Mouse (Mus musculus) limb, embryonic 12.5 days (tissue): Measurements from ENCODE around the gene Rabgap1l. TPM values are rescaled to one million over a fixed set of nuclear protein-coding genes. Genes with fewer than 3 reads are reported as not detected.
"Not testable (repeated sequence)": the region's sequence is repeated elsewhere in the genome, so short reads cannot be mapped to it uniquely, and the experiment has no call there.

ENCODE experiments used
- ATAC-seq: fragments of 200-750 bp; cut with Nextera tagmentation; 2 replicates; pipeline ENCODE4 v1.8.0; 2017; ENCODE audit warnings: low read depth, moderate TSS enrichment; ENCODE audit not compliant: insufficient number of reproducible peaks, insufficient read depth, low FRiP score, low TSS enrichment
- H3K27ac ChIP-seq: fragments of 300-500 bp; sonication (generic); 2 replicates; pipeline ENCODE4 v1.5.1; 2016; ENCODE audit warnings: mild to moderate bottlenecking, moderate library complexity
- H3K27me3 ChIP-seq: fragments of 300-500 bp; sonication (generic); 2 replicates; pipeline ENCODE4 v1.6.1; 2016; ENCODE audit warnings: mild to moderate bottlenecking, moderate library complexity
- H3K36me3 ChIP-seq: fragments of 300-500 bp; sonication (generic); 2 replicates; pipeline ENCODE4 v1.6.1; 2016; ENCODE audit warnings: mild to moderate bottlenecking, moderate library complexity
- H3K4me1 ChIP-seq: fragments of 300-500 bp; sonication (generic); replicated peaks from 2 replicates; pipeline ENCODE4 v1.6.1; 2016
- H3K4me2 ChIP-seq: fragments of 300-500 bp; sonication (generic); 2 replicates; pipeline ENCODE4 v1.6.1; 2016; ENCODE audit warnings: mild to moderate bottlenecking, moderate library complexity
- H3K4me3 ChIP-seq: fragments of 300-500 bp; sonication (generic); replicated peaks from 2 replicates; pipeline ENCODE4 v1.5.1; 2016; ENCODE audit warnings: mild to moderate bottlenecking
- H3K9ac ChIP-seq: fragments of 300-500 bp; sonication (generic); replicated peaks from 2 replicates; pipeline ENCODE4 v1.6.1; 2016; ENCODE audit warnings: mild to moderate bottlenecking, moderate library complexity
- H3K9me3 ChIP-seq: fragments of 300-500 bp; sonication (generic); 2 replicates; pipeline ENCODE4 v1.6.1; 2016; ENCODE audit warnings: mild to moderate bottlenecking, moderate library complexity
- WGBS: fragments of 180-500 bp; shearing (Covaris S2); methylation state at CpG from one replicate; pipeline ENCODE4 v1.1.7; 2016; 5-methylcytosine and 5-hydroxymethylcytosine counted together
- polyA plus RNA-seq: library from polyadenylated mRNA; unstranded; fragments of >200 nt; fragmentation: Nextera tagmentation; extraction: Ambion mirVana; gene quantifications from 2 replicates; pipeline ENCODE4 v1.2.1, GENCODE M21; 2016

Rabgap1l gene
- polyA plus RNA-seq, 1 experiment from 2014 or later = 17.3 TPM

DNA sequence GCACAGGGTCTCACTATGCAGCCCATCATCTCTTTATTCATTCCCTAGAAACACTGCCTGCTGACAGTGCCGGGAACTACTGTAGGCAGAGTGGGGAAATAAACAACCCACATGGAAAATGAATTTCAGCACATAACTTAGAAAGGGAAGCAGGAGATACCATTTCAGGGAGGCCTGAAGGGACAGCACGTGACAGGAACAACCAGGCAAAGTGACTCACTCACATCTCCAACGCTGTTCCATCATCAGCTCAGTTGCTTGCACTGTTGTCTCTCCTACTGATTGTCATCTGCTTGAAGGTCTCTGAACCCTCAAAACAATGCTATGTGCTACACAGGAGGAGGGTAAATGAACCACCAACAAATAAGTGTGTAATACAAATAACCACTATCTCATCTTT lies 499.5 kb downstream of the Rabgap1l start:
- Histone ChIP-seq H3K27ac (no peak overlapping the region), H3K4me1 (no peaks in the 10 kb centered on the region; the same call in 1 of the 2 replicates), H3K4me2 (no peak overlapping the region), H3K4me3 (no peak overlapping the region), H3K27me3 (no peaks in the 10 kb centered on the region), H3K36me3 (no peaks in the 10 kb centered on the region), H3K9me3 (no peaks in the 10 kb centered on the region), H3K9ac (no peak overlapping the region)
- ATAC-seq = no peak
- 86% methylated on average over 3 of the region's 3 CpGs for WGBS

DNA sequence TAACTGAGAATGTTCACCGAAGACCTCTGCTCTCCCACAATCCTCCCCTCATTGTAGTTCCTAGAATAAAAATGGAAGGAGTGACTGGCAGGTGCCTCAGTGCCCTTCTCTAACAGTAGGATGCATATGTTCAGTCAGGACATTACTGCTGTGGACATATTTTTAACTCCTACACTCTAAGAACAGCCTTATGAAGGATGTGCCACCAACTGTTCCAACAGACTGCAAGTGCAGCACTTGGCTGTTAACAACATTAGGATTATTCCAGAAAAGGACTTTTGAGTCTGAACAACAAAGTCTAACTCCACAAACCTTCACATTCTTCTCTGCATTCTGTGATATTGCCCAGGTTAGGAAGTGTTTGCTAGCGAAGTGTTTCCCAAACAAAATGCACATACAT lies 501.0 kb downstream of the Rabgap1l start:
- Histone ChIP-seq H3K9ac (no peak overlapping the region), H3K4me1 (no peaks in the 10 kb centered on the region; the same call in 1 of the 2 replicates), H3K9me3 (no peaks in the 10 kb centered on the region), H3K27ac (no peak overlapping the region), H3K4me2 (no peak overlapping the region), H3K36me3 (no peaks in the 10 kb centered on the region), H3K27me3 (no peaks in the 10 kb centered on the region), H3K4me3 (no peak overlapping the region)
- 86% methylated on average over 2 of the region's 2 CpGs for WGBS
- ATAC-seq = no peak

DNA sequence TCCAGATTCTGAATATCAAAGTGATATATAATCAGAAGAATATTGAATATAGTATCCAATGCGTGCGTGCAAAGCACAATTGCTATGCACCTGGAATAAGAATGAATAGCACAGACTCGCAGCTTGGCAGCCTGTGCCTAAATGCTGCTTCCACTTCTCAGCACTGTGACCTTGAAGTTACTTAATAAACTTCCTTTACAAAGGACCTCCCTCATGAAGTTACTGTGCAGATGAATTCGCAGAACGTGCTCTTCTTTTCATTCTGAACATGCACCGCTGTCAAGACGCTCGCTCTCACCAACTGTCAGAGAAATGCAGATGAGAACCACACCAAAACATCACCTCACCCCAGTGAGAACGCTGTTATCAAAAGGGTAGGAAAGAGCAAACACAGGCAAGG lies 502.8 kb downstream of the Rabgap1l start:
- H3K9me3 ChIP-seq = no peaks in the 10 kb centered on the region
- H3K4me3 ChIP-seq = no peak overlapping the region
- 81% methylated on average over 9 of the region's 9 CpGs for WGBS
- no peak overlapping the region for H3K9ac ChIP-seq
- H3K27ac ChIP-seq = peak overlapping the region; percentile 71
- H3K27me3 ChIP-seq = no peaks in the 10 kb centered on the region
- no peaks in the 10 kb centered on the region for H3K36me3 ChIP-seq
- no peak overlapping the region for H3K4me2 ChIP-seq
- no peak for ATAC-seq
- H3K4me1 ChIP-seq = no peaks in the 10 kb centered on the region; the same call in 1 of the 2 replicates

DNA sequence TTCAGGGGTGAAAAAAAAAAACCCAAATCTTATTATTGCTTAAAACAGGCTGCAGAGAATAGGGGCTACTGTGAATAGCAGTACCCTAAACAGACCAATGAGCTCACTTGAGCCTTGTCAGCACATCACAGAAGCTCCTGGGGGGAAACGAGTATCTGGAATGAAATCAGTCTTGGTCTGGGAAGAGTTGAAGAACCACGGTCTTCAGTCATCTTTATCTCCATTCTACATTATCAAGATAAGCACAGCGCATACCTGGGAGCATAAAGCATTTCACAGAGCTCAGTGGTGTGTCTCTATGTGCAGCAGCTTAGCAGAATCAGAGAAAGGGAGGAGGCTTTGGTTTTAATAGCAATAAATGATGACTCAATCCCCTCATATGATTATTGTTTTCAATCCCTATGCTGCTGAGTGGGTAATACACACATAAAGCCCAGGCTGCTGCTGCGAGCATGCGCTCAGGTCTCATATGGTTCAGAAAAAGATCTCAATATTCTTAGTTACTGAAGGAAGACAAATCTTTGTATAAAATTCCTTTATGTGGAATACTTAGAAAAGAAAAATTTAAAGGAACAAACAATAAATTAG lies 505.9 kb downstream of the Rabgap1l start:
- Histone ChIP-seq H3K27me3 (no peaks in the 10 kb centered on the region), H3K9me3 (no peaks in the 10 kb centered on the region), H3K4me2 (no peak overlapping the region), H3K9ac (no peak overlapping the region), H3K4me1 (no peaks in the 10 kb centered on the region; the same call in 1 of the 2 replicates), H3K36me3 (no peaks in the 10 kb centered on the region), H3K4me3 (no peak overlapping the region), H3K27ac (no peak overlapping the region)
- WGBS = 73% methylated on average over 5 of the region's 5 CpGs
- ATAC-seq = no peak

DNA sequence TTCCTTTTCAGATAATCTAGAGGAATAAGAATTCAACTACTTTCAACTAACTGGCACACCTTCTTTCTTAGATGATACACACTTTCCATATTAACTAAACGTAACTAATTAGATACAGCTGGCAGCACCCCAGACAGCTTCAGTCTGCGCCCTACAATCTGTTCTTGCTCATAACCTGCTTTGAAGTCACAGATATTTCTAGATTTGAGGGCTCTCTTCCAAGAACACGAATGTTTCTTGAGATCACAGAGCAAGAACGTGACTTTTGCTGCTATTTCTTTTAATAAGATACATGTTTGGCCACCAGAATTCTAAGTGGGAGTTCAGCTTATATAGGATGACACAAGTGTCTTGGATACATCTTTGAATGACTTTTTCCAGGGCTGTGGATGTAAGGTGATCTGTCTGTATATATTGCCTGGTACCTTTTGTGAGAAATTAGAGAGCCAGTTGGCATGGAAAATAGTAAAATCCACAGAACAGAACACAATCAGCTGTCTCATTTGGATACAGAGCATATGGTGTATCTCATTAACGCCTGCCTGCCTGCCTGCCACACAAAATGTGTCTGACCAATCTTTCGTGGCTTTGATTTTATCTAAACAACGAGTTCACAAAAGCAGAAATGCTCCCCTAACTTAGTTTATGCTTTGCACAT lies 506.5 kb downstream of the Rabgap1l start:
- Histone ChIP-seq H3K27ac (no peak overlapping the region), H3K27me3 (no peaks in the 10 kb centered on the region)
- WGBS = 57% methylated on average over 7 of the region's 7 CpGs

DNA sequence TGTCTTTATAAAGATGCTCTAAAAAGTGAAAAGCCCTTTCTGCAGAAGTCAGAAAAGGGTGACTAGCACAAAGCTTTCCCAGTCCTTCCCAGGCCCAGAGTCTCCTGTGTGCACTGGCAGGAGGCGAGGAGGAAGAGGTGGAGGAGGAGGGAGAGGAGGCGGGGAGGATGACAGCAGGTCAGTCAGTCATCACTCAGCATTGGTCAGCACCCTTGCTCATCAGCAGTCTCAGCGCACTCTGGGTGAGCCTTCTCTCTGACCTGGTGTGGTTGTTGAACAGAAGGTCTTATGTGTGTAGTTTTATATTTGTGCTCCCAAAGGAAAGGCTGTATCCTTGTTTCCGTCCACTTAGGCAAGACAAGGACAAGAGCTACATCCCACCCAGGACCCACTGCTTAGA lies 508.8 kb downstream of the Rabgap1l start:
- ATAC-seq = no peak

More for the DNA sequence above, 506.5 kb downstream of the Rabgap1l start:
- Histone ChIP-seq H3K4me1 (no peaks in the 10 kb centered on the region; the same call in 1 of the 2 replicates), H3K4me3 (no peak overlapping the region), H3K9ac (no peak overlapping the region), H3K9me3 (no peaks in the 10 kb centered on the region), H3K36me3 (no peaks in the 10 kb centered on the region), H3K4me2 (no peak overlapping the region)
- ATAC-seq = no peak

DNA sequence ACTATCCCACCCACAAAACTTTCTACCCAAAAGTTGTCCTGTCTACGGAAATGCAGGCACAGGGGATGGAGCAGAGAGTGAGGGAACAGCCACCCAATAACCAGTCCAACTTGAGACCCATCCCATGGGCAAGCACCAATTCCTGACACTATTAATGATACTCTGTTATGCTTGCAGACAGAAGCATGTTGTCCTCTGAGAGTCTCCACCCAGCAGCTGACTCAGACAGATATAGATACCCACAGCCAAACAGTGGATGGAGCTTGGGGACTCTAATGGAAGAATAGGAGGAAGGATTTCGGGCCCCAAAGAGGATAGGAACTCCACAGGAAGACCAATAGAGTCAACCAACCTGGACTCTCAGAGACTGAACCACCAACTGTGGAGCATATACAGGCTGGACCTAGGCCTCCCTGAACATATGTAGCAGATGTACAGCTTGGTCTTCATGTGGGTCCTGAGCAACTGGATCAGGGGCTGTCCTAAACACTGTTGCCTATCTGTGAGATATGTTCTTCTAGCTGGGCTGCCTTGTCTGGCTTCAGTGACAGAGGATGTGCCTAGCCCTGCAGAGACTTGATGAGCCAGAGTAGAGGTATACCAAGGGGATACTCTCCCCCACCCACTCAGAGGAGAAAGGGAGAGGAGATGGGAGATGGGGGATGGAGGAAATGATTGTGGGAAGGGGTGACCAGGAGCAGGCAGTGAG lies 510.7 kb downstream of the Rabgap1l start:
- H3K36me3 ChIP-seq, H3K9me3 ChIP-seq, H3K4me1 ChIP-seq, H3K4me3 ChIP-seq, H3K4me2 ChIP-seq, H3K27ac ChIP-seq, ATAC-seq, H3K9ac ChIP-seq, H3K27me3 ChIP-seq: not testable (repeated sequence)
- 82% methylated on average over 2 of the region's 2 CpGs for whole genome bisulfite sequencing

More for the DNA sequence above, 508.8 kb downstream of the Rabgap1l start:
- H3K4me2 ChIP-seq = no peak overlapping the region
- 77% methylated on average over 4 of the region's 4 CpGs for WGBS
- no peak overlapping the region for H3K27ac ChIP-seq
- H3K9me3 ChIP-seq = no peaks in the 10 kb centered on the region
- no peak overlapping the region for H3K4me3 ChIP-seq
- H3K4me1 ChIP-seq = no peaks in the 10 kb centered on the region
- H3K36me3 ChIP-seq = no peaks in the 10 kb centered on the region
- H3K27me3 ChIP-seq = no peaks in the 10 kb centered on the region
- H3K9ac ChIP-seq = no peak overlapping the region

DNA sequence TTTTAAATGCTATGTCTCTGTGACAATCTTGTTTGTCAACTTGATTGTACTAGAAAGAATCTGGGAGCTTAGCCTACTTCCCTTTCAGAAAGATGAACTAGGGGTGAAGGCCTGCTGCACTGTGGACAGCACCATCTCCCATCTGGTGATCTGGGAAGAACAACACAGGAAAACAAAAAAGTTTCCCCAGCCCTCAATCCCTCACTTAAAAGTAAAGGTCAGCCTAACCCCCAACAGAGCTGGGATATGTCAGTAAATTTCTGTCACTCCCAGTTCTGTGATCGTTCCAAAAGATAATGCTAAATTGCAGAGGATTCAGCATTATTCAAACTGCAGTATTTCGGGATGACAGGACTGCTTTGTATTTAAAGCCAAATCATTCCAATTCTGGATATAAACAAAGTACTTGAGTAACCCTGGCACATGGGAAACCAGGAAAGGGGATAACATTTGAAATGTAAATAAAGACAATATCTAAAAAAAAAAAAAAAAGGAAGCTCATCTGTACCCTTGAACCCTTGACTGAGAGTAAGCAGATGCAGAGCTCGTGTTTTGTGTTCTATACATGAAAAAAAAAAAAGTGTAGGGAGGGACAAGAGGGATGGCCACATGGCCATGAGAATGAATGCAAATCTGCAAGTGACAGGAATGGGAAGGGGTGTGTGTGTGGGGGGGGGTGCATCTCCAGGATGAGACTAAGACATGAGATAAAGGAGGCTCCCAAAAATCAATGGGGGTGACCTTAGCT lies 511.5 kb downstream of the Rabgap1l start:
- H3K4me3 ChIP-seq = no peak overlapping the region
- H3K4me1 ChIP-seq = no peaks in the 10 kb centered on the region
- H3K4me2 ChIP-seq = no peak overlapping the region
- whole genome bisulfite sequencing = 70% methylated on average over 3 of the region's 3 CpGs
- no peak for ATAC-seq
- no peaks in the 10 kb centered on the region for H3K36me3 ChIP-seq
- no peak overlapping the region for H3K27ac ChIP-seq
- H3K9ac ChIP-seq = no peak overlapping the region
- no peaks in the 10 kb centered on the region for H3K27me3 ChIP-seq
- no peaks in the 10 kb centered on the region for H3K9me3 ChIP-seq

DNA sequence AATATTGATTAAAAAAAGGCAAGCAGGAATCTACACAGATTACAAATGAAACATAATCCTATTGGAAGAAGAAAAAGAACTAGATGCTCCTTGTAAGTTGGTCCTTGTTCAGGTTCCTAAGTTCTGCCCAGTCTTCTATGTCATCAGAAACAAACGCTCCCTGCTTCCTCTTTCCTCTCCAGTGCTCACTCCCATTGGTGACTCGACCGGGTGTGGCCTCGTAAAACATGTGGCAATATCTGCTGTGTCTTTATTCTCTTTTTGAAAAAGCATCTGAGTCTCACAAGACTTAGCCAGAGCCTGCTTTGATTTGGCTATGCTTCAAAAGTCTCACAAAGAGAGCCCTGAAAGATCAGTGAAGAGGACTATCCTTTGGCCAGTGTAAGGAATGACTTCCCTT lies 512.4 kb downstream of the Rabgap1l start:
- no peak for ATAC-seq
- WGBS = 83% methylated on average over 4 of the region's 4 CpGs
- H3K36me3 ChIP-seq = no peaks in the 10 kb centered on the region

DNA sequence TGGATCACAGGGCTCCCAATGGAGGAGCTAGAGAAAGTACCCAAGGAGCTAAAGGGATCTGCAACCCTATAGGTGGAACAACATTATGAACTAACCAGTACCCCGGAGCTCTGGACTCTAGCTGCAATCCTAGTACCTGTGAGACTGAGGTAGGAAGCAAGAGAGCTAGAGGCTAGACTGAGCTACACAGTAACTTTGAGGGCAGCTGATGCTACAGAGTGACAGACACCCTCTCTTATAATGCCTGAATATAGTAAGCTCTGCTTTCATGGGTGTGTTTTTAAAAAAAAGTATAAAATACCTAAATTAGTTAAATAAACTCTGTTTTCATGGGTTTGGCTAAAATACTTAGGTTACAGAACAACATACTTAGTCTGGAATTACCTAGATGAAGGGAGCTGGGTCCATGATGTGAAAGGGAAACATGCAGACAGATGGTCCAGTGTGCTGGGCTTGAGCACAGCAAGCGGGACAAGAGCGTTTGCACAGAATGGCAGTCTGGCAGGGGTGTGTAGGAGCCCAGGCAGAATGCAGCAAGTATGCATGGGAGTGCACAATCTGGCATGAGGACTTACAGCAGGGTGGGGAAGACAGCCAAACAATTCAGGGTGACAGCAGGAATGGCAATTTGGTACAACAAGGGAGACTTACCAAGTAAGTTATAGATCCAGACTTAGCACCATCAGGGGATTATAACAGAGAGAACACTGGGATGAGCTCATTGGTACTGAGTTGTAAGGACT lies 514.9 kb downstream of the Rabgap1l start:
- Histone ChIP-seq H3K36me3 (no peaks in the 10 kb centered on the region), H3K27me3 (no peaks in the 10 kb centered on the region), H3K4me2 (no peak overlapping the region), H3K9ac (no peak overlapping the region), H3K27ac (no peak overlapping the region), H3K4me3 (no peak overlapping the region), H3K9me3 (no peaks in the 10 kb centered on the region), H3K4me1 (no peaks in the 10 kb centered on the region)
- 96% methylated on average over 3 of the region's 3 CpGs for WGBS
- ATAC-seq = no peak

More for the DNA sequence above, 512.4 kb downstream of the Rabgap1l start:
- Histone ChIP-seq H3K9ac (no peak overlapping the region), H3K4me2 (no peak overlapping the region), H3K27me3 (no peaks in the 10 kb centered on the region), H3K27ac (no peak overlapping the region), H3K4me3 (no peak overlapping the region), H3K9me3 (no peaks in the 10 kb centered on the region), H3K4me1 (no peaks in the 10 kb centered on the region)
